Mouse (Mus musculus): ENCODE results near the gene Dock4.
"Not testable (repeated sequence)": the region's sequence is repeated elsewhere in the genome, so short reads cannot be mapped to it uniquely, and the experiment has no call there.

Dock4 gene

GRCm38 (mm10) chr12:40818046-40818708, 372.4 kb downstream of the Dock4 start:
- no peak for DNase-seq (ENCODE audit: low read depth, low spot score)

GRCm38 (mm10) chr12:40823631-40824030, 377.9 kb downstream of the Dock4 start:
- no peak for DNase-seq (ENCODE audit: low read depth, low spot score)

- no peak for DNase-seq (ENCODE audit: low read depth, low spot score)
Observed at GRCm38 (mm10) chr12:40824251-40824650, 378.5 kb downstream of the Dock4 start.

- DNase-seq (ENCODE audit: low read depth, low spot score): no peak
Observed at GRCm38 (mm10) chr12:40825935-40826460, 380.2 kb downstream of the Dock4 start.

- no peak for DNase-seq (ENCODE audit: low read depth, low spot score)
Observed at GRCm38 (mm10) chr12:40826491-40826890, 380.7 kb downstream of the Dock4 start.

GRCm38 (mm10) chr12:40828025-40828424, 382.3 kb downstream of the Dock4 start:
- no peak for DNase-seq (ENCODE audit: low read depth, low spot score)

GRCm38 (mm10) chr12:40829269-40829668, 383.5 kb downstream of the Dock4 start:
- no peak for DNase-seq (ENCODE audit: low read depth, low spot score)

GRCm38 (mm10) chr12:40832157-40832556, 386.4 kb downstream of the Dock4 start:
- no peak for DNase-seq (ENCODE audit: low read depth, low spot score)

GRCm38 (mm10) chr12:40836924-40837323, 391.2 kb downstream of the Dock4 start:
- no peak for DNase-seq (ENCODE audit: low read depth, low spot score)

- peak; percentile 70 for DNase-seq (ENCODE audit: low read depth, low spot score)
Observed at GRCm38 (mm10) chr12:40837597-40838337, 392.0 kb downstream of the Dock4 start.

GRCm38 (mm10) chr12:40838338-40838695, 392.6 kb downstream of the Dock4 start:
- DNase-seq (ENCODE audit: low read depth, low spot score): no peak

GRCm38 (mm10) chr12:40838940-40839339, 393.2 kb downstream of the Dock4 start:
- no peak for DNase-seq (ENCODE audit: low read depth, low spot score)

GRCm38 (mm10) chr12:40839817-40840216, 394.1 kb downstream of the Dock4 start:
- no peak for DNase-seq (ENCODE audit: low read depth, low spot score)

GRCm38 (mm10) chr12:40842251-40842988, 396.7 kb downstream of the Dock4 start:
- no peak for DNase-seq (ENCODE audit: low read depth, low spot score)

- DNase-seq (ENCODE audit: low read depth, low spot score): no peak
Observed at GRCm38 (mm10) chr12:40842991-40843390, 397.2 kb downstream of the Dock4 start.

- no peak for DNase-seq (ENCODE audit: low read depth, low spot score)
Observed at GRCm38 (mm10) chr12:40843474-40844080, 397.8 kb downstream of the Dock4 start.

GRCm38 (mm10) chr12:40844324-40844723, 398.6 kb downstream of the Dock4 start:
- DNase-seq (ENCODE audit: low read depth, low spot score): no peak

- no peak for DNase-seq (ENCODE audit: low read depth, low spot score)
Observed at GRCm38 (mm10) chr12:40854705-40855367, 409.1 kb downstream of the Dock4 start.

GRCm38 (mm10) chr12:40857466-40857865, 411.7 kb downstream of the Dock4 start:
- DNase-seq (ENCODE audit: low read depth, low spot score): no peak

GRCm38 (mm10) chr12:40858763-40859162, 413.0 kb downstream of the Dock4 start:
- not testable (repeated sequence) for DNase-seq (ENCODE audit: low read depth, low spot score)

GRCm38 (mm10) chr12:40870387-40870786, 424.6 kb downstream of the Dock4 start:
- DNase-seq (ENCODE audit: low read depth, low spot score): no peak
